Mouse (Mus musculus) intestine, postnatal 0 days (tissue): Measurements from ENCODE around the gene Syde2. TPM values are rescaled to one million over a fixed set of nuclear protein-coding genes. Genes with fewer than 3 reads are reported as not detected.

Experiments
- ATAC-seq: fragments of 200-750 bp; cut with Nextera tagmentation; 2 replicates; pipeline ENCODE4 v1.8.0; 2017; ENCODE audit warnings: mild to moderate bottlenecking, moderate TSS enrichment, moderate library complexity
- H3K27ac ChIP-seq: fragments of 300-500 bp; sonication (generic); 2 replicates; pipeline ENCODE4 v1.5.1; 2014; ENCODE audit warnings: mild to moderate bottlenecking, low read depth, low read length, moderate library complexity
- H3K27me3 ChIP-seq: fragments of 300-500 bp; sonication (generic); replicated peaks from 2 replicates; pipeline ENCODE4 v1.6.1; 2014; ENCODE audit warnings: low read length, mixed read lengths; ENCODE audit not compliant: control insufficient read depth, insufficient read depth
- H3K36me3 ChIP-seq: fragments of 300-500 bp; sonication (generic); 2 replicates; pipeline ENCODE4 v1.6.1; 2014; ENCODE audit warnings: mild to moderate bottlenecking, moderate library complexity; ENCODE audit not compliant: control insufficient read depth, insufficient read depth
- H3K4me1 ChIP-seq: fragments of 300-500 bp; sonication (generic); replicated peaks from 2 replicates; pipeline ENCODE4 v1.6.1; 2014; ENCODE audit warnings: antibody characterized with exemption, low read length, mixed read lengths; ENCODE audit not compliant: control insufficient read depth, insufficient read depth
- H3K4me2 ChIP-seq: fragments of 300-500 bp; sonication (generic); replicated peaks from 2 replicates; pipeline ENCODE4 v1.6.1; 2014; ENCODE audit warnings: low read depth, mild to moderate bottlenecking, moderate library complexity
- H3K4me3 ChIP-seq: fragments of 300-500 bp; sonication (generic); 2 replicates; pipeline ENCODE4 v1.5.1; 2014; ENCODE audit warnings: low read depth, low read length
- H3K9ac ChIP-seq: fragments of 300-500 bp; sonication (generic); 2 replicates; pipeline ENCODE4 v1.6.1; 2014; ENCODE audit warnings: mild to moderate bottlenecking, low read depth, low read length
- H3K9me3 ChIP-seq: fragments of 300-500 bp; sonication (generic); 2 replicates; pipeline ENCODE4 v1.6.1; 2016; ENCODE audit warnings: mixed run types; ENCODE audit not compliant: control insufficient read depth
- CTCF ChIP-seq: sonication (generic); IDR thresholded peaks from 2 replicates; pipeline ENCODE4 v1.5.1; 2016; ENCODE audit warnings: low read depth, mild to moderate bottlenecking, control low read depth, antibody characterized with exemption, moderate library complexity
- WGBS: fragments of 180-500 bp; shearing (Covaris S2); extraction: QIAGEN DNeasy Blood & Tissue Kit; methylation state at CpG from one replicate; pipeline ENCODE4 v1.1.7; 2014; 5-methylcytosine and 5-hydroxymethylcytosine counted together
- polyA plus RNA-seq: library from polyadenylated mRNA; unstranded; fragments of >200 nt; fragmentation: Nextera tagmentation; extraction: Ambion mirVana; gene quantifications from 2 replicates; pipeline ENCODE4 v1.2.1, GENCODE M21; 2015

Gene Syde2
- polyA plus RNA-seq, 1 experiment from 2014 or later, result 0.98 TPM

GRCm38 (mm10) chr3:146014321-146014720 is 26.7 kb downstream of the Syde2 start:
- WGBS, result 93% methylated on average over 12 of the region's 12 CpGs
- no peak overlapping the region for H3K4me3 ChIP-seq
- H3K4me1 ChIP-seq, result no peaks in the 10 kb centered on the region
- H3K4me2 ChIP-seq, result no peak overlapping the region
- no peak for ATAC-seq
- no peak overlapping the region for H3K9ac ChIP-seq
- no peaks in the 10 kb centered on the region for H3K9me3 ChIP-seq
- no peak for TF ChIP-seq CTCF
- no peaks in the 10 kb centered on the region for H3K27me3 ChIP-seq
- peaks cover 22% of the 10 kb centered on the region for H3K36me3 ChIP-seq
- no peak overlapping the region for H3K27ac ChIP-seq

DNA sequence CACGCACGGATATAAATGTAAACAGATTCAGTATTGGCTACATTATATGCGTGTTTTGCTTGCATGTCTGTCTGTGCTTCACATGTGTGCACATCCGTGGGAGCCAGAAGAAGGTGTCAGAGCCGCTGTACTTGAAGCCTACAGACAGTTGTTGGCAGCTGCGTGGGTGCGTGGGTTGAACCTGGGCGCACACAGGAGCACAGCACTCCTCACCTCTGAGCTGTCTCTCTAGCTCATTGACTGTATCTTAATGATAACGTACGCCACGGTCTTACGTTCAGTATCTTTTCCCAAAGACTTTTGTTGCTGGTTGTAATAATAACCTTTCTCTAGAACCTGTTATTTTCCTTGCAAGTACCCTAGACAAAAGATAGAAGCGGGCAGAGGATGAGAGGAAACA is 29.3 kb downstream of the Syde2 start:
- H3K9me3 ChIP-seq, result no peaks in the 10 kb centered on the region
- no peak for ATAC-seq
- TF ChIP-seq CTCF, result no peak
- no peaks in the 10 kb centered on the region for H3K4me1 ChIP-seq
- H3K27ac ChIP-seq, result no peak overlapping the region
- H3K36me3 ChIP-seq, result peaks cover 29% of the 10 kb centered on the region
- 88% methylated on average over 13 of the region's 13 CpGs for WGBS
- H3K4me2 ChIP-seq, result no peak overlapping the region
- no peaks in the 10 kb centered on the region for H3K27me3 ChIP-seq
- H3K9ac ChIP-seq, result no peak overlapping the region
- H3K4me3 ChIP-seq, result no peak overlapping the region

DNA sequence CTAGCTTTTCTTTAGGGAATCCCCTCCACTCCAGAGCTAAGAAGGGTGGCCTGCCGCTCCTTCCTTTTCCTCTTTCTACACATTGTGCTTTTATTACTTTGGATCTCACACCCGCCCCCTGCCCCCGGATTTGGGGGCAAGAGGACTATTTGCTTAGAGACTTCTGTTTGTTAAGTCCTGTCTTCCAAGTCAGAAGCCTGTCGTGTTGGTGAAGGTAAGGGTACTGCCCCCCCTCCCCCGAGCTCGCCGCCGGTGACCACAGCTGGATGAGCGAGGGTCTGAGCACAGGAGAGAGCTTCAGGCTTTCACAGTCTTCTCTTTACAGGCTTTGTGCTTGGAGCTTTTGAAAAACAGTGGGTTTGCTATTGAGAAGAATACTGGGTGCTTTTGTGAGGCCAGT is 29.9 kb downstream of the Syde2 start:
- no peak overlapping the region for H3K4me3 ChIP-seq
- WGBS, result 62% methylated on average over 9 of the region's 9 CpGs
- H3K4me2 ChIP-seq, result no peak overlapping the region
- H3K4me1 ChIP-seq, result no peaks in the 10 kb centered on the region
- TF ChIP-seq CTCF, result no peak
- ATAC-seq, result no peak
- no peak overlapping the region for H3K27ac ChIP-seq
- no peaks in the 10 kb centered on the region for H3K9me3 ChIP-seq
- peaks cover 33% of the 10 kb centered on the region for H3K36me3 ChIP-seq
- no peaks in the 10 kb centered on the region for H3K27me3 ChIP-seq
- no peak overlapping the region for H3K9ac ChIP-seq

DNA sequence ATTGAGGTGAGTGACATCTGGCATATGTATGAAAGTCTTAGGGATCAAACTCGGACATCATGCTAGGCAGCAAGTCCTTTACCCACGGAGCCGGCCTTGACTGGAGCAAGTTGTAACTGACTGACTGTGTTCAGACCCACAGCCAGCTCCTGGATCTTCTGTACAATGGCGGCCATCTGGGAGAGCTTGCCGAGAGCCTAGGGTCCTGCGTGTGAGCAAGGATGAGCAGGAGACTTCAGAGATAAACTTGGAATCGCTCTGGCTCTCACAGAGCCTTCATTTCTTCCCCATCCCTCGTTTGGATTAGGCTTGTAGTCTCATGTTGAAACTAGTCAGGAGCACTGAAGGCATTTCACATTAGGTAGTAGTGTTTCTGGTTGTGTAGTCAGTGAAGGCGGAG is 34.6 kb downstream of the Syde2 start:
- 95% methylated on average over 9 of the region's 9 CpGs for WGBS
- Histone ChIP-seq H3K9ac (no peak overlapping the region), H3K9me3 (no peaks in the 10 kb centered on the region), H3K27me3 (no peaks in the 10 kb centered on the region), H3K4me2 (no peak overlapping the region), H3K4me1 (no peaks in the 10 kb centered on the region), H3K36me3 (peaks cover 18% of the 10 kb centered on the region; the same call in 1 of the 2 replicates), H3K4me3 (no peak overlapping the region), H3K27ac (no peak overlapping the region)
- TF ChIP-seq CTCF, result no peak
- ATAC-seq, result no peak

DNA sequence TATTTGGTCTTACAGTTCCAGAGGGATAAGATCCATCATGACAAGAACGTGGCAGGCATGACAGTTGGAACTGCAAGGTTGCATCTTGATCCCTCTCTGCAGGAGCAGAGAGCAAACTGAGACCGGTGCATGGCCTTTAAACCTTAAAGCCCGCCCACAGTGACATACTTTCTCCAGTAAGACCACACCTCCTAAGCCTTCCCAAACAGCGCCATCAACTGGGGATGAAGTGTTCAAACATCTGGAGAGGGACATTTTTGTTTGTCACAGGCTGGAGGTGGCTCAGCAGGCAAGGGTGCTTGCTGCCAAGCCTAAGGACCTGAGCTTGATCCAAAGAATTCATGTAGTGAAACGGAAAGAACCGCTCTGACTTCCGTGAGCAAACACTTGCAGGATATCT is 37.1 kb downstream of the Syde2 start:
- no peak overlapping the region for H3K9ac ChIP-seq
- H3K27me3 ChIP-seq, result no peaks in the 10 kb centered on the region
- WGBS, result 87% methylated on average over 7 of the region's 7 CpGs
- H3K4me3 ChIP-seq, result no peak overlapping the region
- peaks cover 8% of the 10 kb centered on the region; the same call in 1 of the 2 replicates for H3K36me3 ChIP-seq
- no peak for ATAC-seq
- no peaks in the 10 kb centered on the region for H3K4me1 ChIP-seq
- H3K27ac ChIP-seq, result no peak overlapping the region
- no peaks in the 10 kb centered on the region for H3K9me3 ChIP-seq
- 0 out of 2 replicates have a peak, but pooled peaks have one; percentile 14 for TF ChIP-seq CTCF
- no peak overlapping the region for H3K4me2 ChIP-seq

DNA sequence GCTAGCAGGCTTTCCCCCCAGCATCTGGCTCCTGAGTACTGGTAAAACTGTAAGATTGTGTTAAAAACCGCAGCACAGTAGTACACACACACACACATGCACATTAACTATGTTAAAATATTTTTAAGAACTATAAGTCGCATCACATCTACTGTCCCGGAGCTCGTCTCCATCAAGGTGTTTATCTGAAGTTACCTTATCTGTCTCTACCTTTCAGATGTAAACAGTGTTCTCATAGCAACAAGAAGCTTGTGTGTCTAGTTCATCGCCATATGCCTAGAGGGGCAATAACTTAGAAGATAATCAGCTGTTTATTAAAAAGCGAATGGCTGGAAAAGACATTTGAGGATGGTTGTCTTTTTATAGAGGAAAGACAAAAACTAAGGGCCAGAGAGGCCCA is 37.8 kb downstream of the Syde2 start:
- H3K4me3 ChIP-seq, result no peak overlapping the region
- no peak for ATAC-seq
- no peak overlapping the region for H3K9ac ChIP-seq
- peaks cover 5% of the 10 kb centered on the region; the same call in 1 of the 2 replicates for H3K36me3 ChIP-seq
- no peaks in the 10 kb centered on the region for H3K27me3 ChIP-seq
- no peaks in the 10 kb centered on the region for H3K4me1 ChIP-seq
- H3K9me3 ChIP-seq, result no peaks in the 10 kb centered on the region
- no peak overlapping the region for H3K27ac ChIP-seq
- no peak for TF ChIP-seq CTCF
- H3K4me2 ChIP-seq, result no peak overlapping the region
- 76% methylated on average over 6 of the region's 6 CpGs for WGBS

DNA sequence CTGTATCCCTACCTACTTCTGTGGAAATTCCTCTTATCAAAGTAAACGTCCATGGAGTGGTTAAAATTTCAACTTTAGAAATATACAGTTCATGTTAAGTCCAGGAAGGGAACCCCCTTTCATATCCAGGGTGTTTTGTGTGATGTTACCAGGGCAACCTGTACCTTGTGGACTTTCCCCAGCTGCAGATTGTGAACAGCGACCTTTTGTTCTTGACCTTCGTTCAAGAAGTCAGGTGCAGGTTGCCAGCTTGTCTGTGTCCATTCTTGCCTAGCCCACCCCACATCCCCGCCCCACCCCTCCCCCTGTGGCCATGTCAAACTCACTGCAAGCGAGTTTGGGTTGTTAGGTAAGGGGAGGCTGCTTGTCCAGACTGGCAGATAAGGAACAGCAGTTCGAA is 39.4 kb downstream of the Syde2 start:
- Histone ChIP-seq H3K27ac (no peak overlapping the region), H3K4me1 (no peaks in the 10 kb centered on the region), H3K4me2 (no peak overlapping the region), H3K36me3 (peaks cover 5% of the 10 kb centered on the region; the same call in 1 of the 2 replicates), H3K4me3 (no peak overlapping the region), H3K9me3 (no peaks in the 10 kb centered on the region), H3K27me3 (no peaks in the 10 kb centered on the region), H3K9ac (no peak overlapping the region)
- ATAC-seq, result peak; percentile 85
- TF ChIP-seq CTCF, result no peak
- 18% methylated on average over 6 of the region's 6 CpGs for WGBS
